Mouse (Mus musculus) spleen, adult 2 months (tissue): ENCODE data around the gene Cipc.

ENCODE experiments used
- CTCF ChIP-seq: fragments of 200-500 bp; IDR thresholded peaks from 2 replicates; pipeline ENCODE4 v1.5.1; 2011; ENCODE audit warnings: mild to moderate bottlenecking, inconsistent platforms; ENCODE audit not compliant: insufficient read depth, insufficient read length, insufficient replicate concordance; ENCODE audit errors: extremely low read depth
- POLR2A ChIP-seq: fragments of 200-500 bp; IDR thresholded peaks from 2 replicates; pipeline ENCODE4 v1.6.1; 2011; ENCODE audit warnings: low read depth, low read length, inconsistent platforms

- TF ChIP-seq CTCF (no peak), POLR2A (no peak)
Observed at GRCm38 (mm10) chr12:86916796-86917573, 29.9 kb upstream of the Cipc start.
